Mouse (Mus musculus) adrenal gland, adult 18-20 months (tissue): ENCODE measurements around the gene Reck. TPM values are rescaled to one million over a fixed set of nuclear protein-coding genes. Genes with fewer than 3 reads are reported as not detected.

ENCODE experiments used
- DNase-seq, 2 experiments: peaks; one replicate each; pipeline ENCODE4 v3.0.0; 2021 to 2022; ENCODE audit warnings: low spot score in 2 of 2
- total RNA-seq, 2 experiments: library from RNA; stranded (reverse); gene quantifications; 1 replicate in 1 of 2; 2 replicates in 1 of 2; pipeline ENCODE4 v1.2.3; 2021

The Reck gene
- total RNA-seq, 2 experiments from 2014 or later, result 17.4 to 22.0 TPM

DNA sequence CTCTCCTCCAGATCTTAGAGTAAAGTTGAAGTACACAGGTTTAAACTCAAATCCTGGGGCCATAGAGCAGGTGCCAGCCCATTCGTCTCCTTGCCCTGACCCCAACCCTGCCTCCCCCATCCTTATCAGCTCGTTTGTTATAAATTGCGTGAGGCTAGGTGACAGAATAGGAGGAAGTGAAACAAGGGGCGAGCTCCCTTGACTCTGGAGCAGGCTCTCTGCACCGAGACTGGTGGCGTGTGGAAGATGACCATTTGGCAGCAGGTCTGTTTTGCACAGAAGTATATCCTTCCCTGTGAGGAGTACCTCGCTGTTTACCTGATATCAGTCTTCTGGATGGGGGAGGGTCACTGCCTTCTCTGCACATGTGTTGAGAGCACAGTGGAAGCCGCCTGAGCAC is 23.9 kb downstream of the Reck start:
- no peak for DNase-seq

DNA sequence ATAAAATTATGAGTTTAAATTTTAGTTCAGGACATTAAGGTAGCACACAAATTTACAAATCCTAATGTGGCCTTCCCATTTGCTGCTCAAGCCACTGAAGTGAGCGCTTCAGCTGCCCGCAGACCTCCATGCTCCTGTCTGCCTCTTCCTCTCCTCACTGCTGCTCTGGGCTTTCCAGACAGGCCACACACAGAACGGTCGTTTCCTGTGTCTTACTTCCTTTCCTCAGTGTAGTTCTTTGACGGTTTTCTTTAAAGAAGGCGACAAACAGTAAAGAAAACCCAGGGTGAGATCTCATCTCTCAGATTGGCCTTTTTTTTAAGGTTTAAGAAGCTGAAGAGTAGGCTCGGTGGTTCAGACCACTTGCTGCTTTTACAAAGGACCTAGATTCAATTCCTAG is 28.4 kb downstream of the Reck start:
- no peak for DNase-seq

DNA sequence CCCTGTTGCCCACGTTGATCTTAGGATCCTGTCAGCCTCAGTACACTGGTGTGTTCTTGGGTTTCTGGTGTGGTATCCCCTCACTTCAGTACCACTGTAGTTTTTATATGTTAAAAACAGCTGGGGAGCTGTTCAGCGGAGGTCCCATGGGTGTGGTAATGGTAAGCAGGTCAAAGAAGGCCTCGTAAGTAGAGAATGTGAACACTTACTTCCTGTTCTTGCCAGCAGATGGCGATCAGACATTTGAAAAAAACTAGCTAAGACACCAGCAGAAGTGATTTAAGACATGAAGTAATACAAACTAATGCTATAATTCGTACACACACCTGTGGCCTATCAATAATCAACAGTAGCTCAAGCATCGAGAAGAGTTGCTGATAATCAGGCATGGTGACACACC is 31.1 kb downstream of the Reck start:
- peak; percentile 31 to 38 for DNase-seq

DNA sequence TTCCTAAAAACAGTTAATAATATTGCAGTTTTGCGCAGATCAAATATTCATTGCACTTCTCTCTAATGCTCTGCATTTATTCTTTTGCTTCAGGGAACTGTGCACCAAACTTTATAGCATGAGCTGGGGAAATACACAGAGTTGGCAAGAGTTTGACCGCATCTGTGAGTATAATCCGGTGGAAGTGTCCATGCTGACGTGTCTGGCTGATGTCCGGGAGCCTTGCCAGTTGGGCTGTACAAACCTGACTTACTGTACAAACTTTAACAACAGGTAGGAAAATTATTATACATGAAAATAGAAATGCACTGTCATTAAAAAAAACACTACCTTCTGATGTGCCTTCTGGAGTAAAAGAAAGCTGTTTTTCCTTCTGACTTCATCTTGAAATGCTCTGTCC is 42.9 kb downstream of the Reck start:
- DNase-seq, result no peak

DNA sequence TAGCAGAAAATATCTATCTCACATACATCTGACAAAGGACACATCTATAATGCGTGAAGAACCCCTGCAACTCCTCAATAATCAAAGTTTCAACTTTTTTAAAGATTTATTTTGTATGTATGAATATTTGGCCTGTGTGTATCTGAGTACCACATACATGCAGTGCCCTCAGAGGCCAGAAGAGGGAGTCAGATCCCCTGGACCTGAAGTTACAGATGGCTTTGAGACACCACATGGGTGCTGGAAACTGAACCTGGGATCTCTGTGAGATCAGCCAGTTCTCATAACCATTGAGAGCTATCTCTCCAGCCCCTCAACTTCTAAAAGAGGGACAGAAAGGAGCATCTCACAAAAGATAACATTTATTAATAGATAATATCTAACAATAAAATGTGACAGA is 45.3 kb downstream of the Reck start:
- DNase-seq, result no peak

DNA sequence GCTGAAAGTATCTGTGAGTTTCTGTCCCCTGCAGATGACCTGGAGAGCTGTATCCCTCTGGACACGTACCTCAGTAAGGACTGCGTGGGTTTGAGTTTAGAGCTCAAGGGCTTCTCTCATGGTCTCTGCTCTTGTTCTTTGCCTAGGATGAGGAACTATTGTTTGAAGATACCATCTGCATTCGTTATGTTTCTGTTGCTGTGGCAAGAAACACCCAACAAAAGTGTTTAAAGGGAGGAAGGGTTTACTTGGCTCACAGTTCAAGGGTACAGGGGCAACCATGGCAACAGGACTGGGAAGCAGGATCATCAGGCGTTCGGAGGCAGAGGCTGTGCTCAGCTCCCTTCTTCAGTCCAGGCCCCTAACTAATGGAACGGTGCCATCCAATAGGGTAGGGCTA is 49.8 kb downstream of the Reck start:
- no peak for DNase-seq

DNA sequence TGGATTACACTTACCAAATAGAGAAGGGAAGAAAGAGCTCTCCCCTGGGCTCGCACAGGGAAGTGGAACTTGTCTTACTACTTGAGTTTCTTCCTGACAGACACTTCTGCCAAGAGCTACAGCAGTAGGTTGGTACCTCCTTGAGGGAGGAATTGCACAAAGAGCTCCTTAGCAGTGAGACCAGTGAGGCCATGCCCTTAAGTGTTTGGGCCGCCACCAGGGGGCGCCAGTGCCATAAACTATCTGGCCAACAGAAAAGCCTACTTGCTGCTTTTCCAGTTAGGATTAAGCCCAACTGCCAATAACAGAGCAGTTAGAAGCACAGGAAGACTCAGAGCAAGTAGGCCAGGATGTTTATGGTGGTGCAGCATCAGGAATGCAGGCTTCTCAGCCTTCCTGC is 50.4 kb downstream of the Reck start:
- peak; percentile 87 to 90 for DNase-seq

DNA sequence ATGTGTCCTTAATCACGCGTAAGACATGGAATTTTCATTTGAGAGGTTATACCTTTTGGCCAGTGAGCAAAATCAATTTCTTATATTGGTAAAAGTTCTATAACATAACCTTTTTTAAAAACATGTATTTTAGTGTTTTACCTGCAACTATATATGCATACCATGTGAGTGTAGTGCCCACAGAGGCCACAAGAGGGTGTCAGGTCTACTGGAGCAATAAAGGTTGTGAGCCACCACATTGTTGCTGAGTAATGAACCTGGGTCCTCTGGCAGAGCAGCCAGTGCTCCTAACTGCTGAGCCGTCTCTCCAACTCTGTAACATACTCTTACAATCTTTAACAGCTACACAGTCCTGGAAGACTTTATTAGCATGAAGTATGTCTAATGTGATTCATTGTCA is 52.5 kb downstream of the Reck start:
- DNase-seq, result no peak

DNA sequence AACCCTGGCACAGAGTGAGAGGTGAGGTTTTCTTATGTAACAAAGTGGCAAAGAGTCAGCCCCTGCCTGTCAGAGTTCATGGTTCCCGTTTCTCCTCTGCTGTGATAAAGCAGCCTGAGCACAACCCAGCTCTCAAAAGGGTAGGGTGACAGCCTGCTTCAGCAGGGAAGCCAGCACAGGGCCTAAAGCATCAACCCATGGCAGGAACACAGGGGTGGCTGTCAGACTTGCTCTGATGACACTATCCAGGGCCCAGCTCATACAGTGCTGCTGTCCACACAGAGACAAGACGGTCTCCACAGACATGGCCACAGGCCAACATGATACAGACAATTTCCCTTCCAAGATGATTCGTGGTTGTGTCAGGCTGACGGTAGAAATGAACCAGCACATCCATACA is 56.5 kb downstream of the Reck start:
- DNase-seq, result no peak

DNA sequence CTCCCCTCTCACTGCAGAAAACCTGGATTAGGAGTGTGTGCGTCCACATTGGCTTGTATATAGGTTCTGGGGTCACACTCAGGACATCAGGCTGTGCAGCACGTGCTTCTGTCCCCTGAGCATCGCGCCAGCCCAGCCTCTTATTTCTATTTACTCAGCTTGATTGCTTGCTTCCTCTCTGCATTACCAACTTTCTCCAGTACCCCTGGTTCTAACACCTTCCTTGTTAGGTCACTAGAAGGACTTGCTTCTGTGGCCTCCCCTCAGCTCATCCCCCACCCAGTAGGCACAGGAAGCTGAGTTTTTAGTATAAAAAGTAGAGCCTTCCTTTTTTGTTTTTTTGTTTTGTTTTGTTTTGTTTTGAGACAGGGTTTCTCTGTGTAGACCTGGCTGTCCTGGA is 60.9 kb downstream of the Reck start:
- no peak for DNase-seq

DNA sequence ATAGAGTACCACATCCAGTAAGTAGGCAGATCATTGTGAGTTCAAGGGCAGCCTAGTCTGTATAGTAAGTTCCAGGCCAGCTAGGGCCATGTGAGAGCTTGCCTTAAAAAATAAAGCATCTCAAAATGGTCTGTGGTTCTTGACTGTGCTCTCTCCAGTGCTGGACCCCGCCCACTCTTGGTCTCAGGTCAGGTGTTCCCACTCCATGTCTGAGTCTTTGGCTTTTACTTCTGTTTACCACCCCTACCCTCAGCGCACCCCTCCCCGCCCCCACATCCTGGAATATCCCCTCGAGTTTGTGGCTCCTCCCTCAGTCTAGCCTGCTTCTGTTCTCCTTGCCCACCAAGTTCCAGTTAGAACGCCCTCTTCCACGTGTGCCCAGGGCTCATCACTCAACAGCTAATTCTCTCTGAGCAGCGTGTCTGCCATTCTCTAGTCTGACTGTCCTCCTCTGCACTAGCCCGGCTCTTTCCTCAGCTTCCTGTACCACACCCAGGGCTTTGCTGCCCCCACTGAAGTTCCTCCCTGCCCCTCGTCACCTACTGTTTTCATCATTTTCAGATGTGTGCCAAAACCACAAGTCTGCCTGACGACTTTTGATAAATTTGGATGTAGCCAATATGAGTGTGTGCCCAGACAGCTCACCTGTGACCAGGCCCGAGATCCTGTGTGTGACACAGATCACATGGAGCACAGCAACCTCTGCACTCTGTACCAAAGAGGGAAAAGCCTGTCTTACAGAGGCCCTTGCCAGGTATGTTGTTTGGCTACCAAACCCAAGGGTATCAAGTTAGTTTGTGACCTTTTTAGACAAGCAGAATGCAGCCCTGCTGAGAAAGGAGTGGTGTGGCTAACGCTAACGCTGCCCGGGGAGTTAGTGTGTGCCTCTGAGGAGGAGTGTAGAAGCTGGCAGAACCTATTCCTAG is 61.7 kb downstream of the Reck start:
- no peak for DNase-seq

DNA sequence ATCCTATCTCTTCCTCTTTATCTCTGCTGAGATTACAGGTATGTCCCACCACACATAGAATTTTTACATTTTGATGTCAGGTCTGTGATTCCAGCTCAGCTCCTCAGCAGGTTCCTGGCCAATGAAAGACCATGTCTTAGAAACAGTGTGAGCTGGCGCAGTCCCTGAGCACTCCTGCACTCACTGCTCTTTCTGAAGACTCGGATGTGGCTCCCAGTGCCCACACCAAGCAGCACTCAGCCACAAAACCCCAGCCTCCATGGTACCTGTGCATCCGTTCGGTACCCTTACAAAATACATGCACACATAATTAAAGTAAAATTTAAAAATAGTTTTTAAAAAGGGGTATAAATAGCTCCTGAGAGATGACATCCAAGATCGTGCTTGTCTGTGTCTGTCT is 66.0 kb downstream of the Reck start:
- no peak for DNase-seq

DNA sequence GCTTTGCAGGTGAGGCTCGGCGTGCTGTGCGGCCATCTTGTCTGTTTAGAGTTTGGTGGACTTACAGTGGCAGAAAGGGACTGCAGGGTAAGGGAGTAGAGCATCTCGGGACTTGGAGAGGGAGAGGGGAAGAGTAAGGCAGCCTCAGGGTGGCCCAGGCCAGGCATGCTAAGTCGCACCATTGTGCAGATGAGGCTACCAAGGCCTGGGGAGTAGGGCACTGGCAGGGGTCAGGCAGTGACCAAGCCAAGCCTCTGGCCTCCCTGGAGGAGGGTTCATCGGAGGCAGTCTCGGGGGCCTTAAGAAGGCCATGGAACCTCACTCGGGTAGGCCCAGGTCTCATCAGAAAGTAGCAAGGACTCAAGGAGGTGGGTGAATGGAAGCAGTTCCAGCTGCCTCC is 67.1 kb downstream of the Reck start:
- no peak for DNase-seq

DNA sequence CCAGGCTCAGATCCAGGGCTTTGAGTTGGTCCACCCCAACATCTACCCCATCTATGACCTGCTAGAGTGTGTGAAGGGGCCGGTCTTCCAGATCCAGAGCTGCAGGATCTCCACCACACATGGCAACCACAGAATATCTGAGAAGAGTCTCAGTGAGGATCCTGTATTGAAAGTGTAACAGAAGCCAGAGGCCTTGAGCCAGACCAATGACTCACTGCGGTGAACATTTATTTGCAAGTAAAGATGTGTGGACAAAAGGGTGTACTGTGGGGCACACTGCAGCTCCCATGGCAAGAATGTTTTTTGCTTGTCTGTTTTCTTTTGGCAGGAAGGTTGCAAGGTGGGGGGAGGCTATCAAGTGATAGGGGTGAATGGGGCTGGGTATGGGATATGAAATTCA is 72.2 kb downstream of the Reck start:
- DNase-seq, result peak in 1 of 2 experiments; percentile 15

DNA sequence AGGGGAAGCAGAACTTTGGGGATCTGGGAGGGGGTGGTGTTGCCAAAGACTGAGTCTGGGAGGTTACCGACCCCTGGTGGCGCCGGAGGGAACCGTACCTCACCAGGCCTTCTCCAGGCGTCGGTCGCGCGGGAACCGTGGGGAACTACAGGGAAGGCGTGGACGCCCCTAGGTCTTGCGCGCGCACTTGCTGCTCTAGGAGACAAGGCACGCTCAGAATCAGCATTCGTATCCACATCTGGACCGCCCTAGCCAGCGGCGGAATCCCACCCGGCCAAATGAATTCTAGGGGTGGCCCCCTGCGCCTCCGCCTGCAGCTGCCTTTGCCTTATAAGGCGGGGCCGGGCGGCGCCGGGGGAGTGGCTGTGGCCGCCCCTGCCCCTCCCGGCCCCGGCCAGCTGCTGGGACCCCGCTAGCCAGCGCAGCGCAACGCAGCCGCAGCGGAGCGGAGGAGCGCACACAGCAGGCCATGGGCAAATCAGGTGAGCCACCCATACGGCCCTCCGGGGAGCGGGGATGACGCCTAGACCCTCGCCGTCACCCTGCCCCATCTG is 82.0 kb downstream of the Reck start, which contains the start of gene Glipr2:
Glipr2 (plus strand) TSS at position 110 of the 554 bp plus-strand sequence.
- peak; percentile 67 to 75 for DNase-seq

DNA sequence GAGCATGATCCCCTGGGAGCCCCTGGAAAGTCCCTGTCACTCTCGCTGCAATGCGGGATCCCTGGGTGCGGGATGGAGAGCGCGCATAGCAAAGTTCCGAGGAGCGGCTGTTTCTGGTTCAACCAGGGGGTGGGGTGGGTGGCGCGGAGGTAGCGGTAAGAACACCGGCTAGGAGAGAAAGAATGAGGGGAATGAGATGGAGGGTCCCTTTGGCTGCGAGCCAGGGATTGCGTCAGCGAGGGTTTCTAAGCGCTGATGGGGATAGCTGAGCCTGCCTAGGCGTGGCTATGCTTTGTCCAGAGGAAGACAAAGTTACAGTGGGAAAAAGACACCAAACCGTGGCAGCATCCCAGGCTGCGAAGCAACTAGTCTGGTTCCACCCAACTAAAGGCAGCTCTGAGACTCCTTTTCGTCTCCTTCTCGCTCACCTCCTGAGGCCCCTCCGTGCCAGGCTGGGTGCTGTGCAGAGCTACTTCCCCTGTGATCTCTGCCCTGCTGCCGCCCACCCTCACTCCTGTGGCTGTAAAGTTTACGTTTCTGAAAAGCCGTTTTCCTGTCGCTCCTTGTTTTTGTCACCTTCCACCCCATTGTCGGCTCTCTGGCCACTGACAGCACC is 82.6 kb downstream of the Reck start:
- peak in 1 of 2 experiments; percentile 38 for DNase-seq

DNA sequence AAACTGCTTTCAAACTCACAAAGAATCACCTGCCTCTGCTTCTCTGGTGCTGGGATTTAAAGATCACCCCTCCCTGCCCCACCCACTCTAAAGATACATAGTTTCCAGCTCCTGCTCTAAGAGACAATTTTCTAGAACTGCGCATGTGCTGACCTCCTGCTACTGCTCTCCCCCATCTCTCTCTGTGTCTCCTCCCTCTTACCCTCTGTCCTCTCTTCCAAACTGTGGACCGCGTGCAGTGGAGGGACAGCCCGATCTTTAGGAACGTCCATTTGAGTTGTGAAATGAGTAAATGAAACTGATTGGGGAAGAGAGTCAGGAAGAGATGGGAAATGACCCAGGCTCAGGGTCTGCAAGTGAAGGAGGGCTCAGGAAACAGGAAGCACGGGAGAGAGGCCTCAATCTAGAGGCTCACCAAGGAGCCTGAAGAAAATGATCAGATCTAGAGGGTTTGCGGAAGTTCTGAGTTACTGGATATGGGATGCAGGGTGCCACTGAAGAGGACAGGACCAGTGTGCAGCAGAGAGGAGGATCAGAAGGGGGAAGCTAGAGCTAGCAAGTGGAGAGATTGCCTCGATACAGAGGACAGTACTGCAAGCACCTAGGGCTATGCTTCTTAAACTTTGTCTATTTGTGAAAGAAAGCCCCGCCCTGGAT is 84.3 kb downstream of the Reck start:
- DNase-seq, result no peak

DNA sequence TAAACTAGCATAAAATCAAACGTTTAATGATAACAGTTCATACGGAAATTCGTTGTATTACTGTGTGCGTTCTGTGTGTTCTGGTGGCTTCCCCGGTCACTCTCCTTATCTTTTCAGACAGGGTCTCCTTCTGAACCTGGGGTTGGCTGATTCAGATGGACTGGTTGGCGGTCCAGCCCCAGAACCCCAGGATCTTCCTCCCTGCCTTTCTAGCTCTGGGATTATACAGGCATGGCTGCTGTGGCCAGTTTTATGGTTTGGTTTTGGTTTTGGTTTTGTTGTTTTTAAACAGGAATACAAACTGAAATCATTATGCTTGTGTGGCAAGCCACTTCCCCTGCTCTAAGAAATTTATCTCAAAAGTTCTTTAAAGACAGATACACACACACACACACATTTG is 84.9 kb downstream of the Reck start:
- DNase-seq, result no peak

DNA sequence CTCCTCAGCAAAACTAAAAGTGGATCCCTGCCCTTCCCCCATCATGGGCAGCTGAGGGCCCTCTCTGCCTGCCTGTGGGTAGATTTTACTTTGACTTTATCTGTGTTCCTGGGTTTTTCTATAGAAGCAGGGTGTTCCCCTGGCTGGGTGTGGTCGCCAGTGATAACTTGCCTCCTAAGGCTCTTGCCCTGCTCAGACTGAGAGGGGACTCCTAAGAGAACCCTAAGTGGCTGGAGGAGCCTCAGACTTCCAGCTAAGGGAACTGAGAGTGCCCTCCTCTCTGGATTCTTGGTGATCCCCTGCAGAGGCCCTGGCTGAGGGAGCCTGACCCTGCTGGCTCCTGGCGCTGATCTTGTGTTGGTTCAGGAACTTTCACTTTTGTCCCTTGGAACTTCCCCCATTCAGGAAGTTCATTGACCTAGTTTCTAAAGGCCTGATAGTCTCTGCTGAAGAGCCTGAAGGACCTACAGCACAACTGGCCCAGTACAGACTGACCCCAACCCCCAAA is 89.0 kb downstream of the Reck start:
- no peak for DNase-seq

DNA sequence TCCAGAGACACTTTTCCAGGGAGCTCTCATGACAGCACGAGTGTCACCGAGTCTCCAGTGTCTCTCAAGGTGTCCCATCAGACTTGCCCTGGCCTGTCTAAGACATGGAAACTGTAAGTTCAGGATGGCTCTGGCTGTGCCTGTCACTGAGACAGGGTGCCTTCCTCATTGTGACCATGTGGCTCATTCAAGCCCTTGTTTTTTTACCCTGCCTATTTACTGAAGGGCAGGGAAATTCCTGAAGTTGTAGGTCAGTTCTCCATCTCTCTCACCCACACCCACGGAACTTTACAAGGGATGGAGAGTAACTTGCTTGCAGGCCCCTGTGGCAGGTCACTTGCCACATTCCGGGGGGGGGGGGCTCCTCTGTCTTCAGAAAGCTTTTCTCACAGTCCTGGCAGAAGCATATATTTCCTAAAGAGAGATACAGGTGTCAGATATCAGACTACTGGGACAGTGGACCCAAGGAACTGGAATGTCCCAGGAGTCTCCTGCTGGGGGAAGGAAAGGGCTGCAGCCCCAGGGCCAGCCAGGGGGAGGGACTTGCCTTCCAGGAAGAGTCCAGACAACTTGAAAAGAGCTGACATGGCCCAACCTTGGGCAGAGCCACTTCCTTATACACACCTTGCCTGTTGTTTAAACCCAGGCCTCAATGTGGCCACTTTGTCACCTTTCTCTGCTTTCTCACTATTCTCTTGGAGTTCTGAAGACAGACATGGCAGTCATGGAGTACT is 89.8 kb downstream of the Reck start:
- DNase-seq, result no peak
